Mouse (Mus musculus): ENCODE data around the gene Sbk1. TPM values are rescaled to one million over a fixed set of nuclear protein-coding genes. Genes with fewer than 3 reads are reported as not detected.
"Not testable (repeated sequence)": the region's sequence is repeated elsewhere in the genome, so short reads cannot be mapped to it uniquely, and the experiment has no call there.

Sbk1 gene
- polyA plus RNA-seq, 1 experiment from 2014 or later, result 33.1 TPM

DNA sequence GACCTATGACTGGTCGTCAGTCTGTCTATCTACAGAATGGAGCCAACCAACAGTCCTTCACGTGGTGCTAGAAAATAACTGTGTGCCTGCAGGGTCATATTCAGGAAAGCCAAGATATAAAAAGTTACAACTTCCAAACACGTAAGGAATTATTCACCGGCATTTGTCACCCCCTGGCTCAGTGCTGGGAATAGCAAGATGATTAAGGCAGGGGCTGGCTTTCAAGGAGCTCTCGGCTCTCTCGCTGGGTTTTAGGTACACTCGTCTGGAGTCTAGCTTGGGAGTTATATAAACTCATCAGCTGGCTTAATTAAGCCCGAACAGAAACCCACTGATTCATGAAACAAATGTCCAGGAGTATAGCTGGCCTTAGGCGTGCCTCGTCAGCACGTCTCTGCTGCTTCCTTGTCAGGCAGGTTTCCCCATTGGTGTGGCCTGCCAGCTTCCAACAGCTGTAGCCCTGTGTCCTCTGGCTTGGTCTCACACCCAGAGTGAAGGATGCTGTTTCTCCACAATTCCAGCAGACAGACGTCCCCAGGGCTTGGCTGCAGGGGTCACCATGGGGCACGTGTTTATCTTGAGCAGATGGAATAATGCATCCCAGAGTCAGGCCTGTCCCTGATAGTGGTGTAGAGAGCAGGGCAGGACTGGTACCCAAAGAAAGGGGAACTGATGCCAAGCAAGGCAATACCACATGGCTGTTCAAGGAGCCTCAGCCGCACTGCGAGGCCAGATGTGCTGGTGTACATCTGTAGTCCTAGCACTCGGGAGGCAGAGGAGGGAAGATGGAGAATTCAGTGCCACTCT, 9.7 kb downstream of the Sbk1 start:
- no peak for ATAC-seq (replicated peaks; ENCODE audit: low FRiP score)
- Histone ChIP-seq H3K27ac (no peak overlapping the region), H3K9me3 (replicated peaks) (no peaks in the 10 kb centered on the region), H3K27me3 (no peaks in the 10 kb centered on the region), H3K4me3 (replicated peaks) (no peak overlapping the region), H3K9ac (no peak overlapping the region), H3K4me2 (no peak overlapping the region), H3K36me3 (peaks cover 26% of the 10 kb centered on the region), H3K4me1 (peaks cover 45% of the 10 kb centered on the region)
- 80% methylated on average over 16 of the region's 16 CpGs for WGBS

DNA sequence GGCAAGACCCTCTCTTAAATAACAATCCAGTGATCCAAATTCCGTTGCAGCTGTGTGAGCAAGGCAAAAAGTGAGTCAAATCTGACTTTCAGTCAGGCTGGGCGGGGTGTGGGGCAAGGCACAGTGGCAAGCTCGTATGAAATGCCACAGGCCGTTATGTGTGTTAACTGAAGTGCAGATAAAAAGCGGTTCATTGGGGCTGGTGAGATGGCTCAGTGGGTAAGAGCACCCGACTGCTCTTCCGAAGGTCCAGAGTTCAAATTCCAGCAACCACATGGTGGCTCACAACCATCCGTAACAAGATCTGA, 10.2 kb downstream of the Sbk1 start:
- H3K4me3 ChIP-seq (replicated peaks); H3K4me2 ChIP-seq; H3K9ac ChIP-seq; H3K27ac ChIP-seq; ATAC-seq (replicated peaks; ENCODE audit: low FRiP score); H3K27me3 ChIP-seq; H3K9me3 ChIP-seq (replicated peaks): not testable (repeated sequence)
- WGBS, result 71% methylated on average over 8 of the region's 8 CpGs
- Histone ChIP-seq H3K4me1 (peaks cover 42% of the 10 kb centered on the region), H3K36me3 (peaks cover 26% of the 10 kb centered on the region)

- no peak overlapping the region for H3K27ac ChIP-seq
- 85% methylated on average over 5 of the region's 5 CpGs for WGBS
- ATAC-seq (replicated peaks; ENCODE audit: low FRiP score), result no peak
Measured at GRCm38 (mm10) chr7:126284021-126284420, 11.6 kb downstream of the Sbk1 start.

GRCm38 (mm10) chr7:126284441-126284840, 12.0 kb downstream of the Sbk1 start:
- ATAC-seq (replicated peaks; ENCODE audit: low FRiP score), result no peak
- no peak overlapping the region for H3K9ac ChIP-seq
- no peak overlapping the region for H3K4me2 ChIP-seq
- H3K4me1 ChIP-seq, result peaks cover 40% of the 10 kb centered on the region
- H3K27me3 ChIP-seq, result no peaks in the 10 kb centered on the region
- H3K9me3 ChIP-seq (replicated peaks), result no peaks in the 10 kb centered on the region
- 85% methylated on average over 4 of the region's 4 CpGs for WGBS
- H3K36me3 ChIP-seq, result peaks cover 21% of the 10 kb centered on the region
- no peak overlapping the region for H3K27ac ChIP-seq
- H3K4me3 ChIP-seq (replicated peaks), result no peak overlapping the region

More at GRCm38 (mm10) chr7:126284021-126284420, 11.6 kb downstream of the Sbk1 start:
- Histone ChIP-seq H3K9ac (no peak overlapping the region), H3K27me3 (no peaks in the 10 kb centered on the region), H3K4me3 (replicated peaks) (no peak overlapping the region), H3K9me3 (replicated peaks) (no peaks in the 10 kb centered on the region), H3K4me1 (peaks cover 41% of the 10 kb centered on the region), H3K4me2 (no peak overlapping the region), H3K36me3 (peaks cover 20% of the 10 kb centered on the region)

GRCm38 (mm10) chr7:126284865-126285264, 12.4 kb downstream of the Sbk1 start:
- no peaks in the 10 kb centered on the region for H3K27me3 ChIP-seq
- WGBS, result 70% methylated on average over 4 of the region's 4 CpGs

DNA sequence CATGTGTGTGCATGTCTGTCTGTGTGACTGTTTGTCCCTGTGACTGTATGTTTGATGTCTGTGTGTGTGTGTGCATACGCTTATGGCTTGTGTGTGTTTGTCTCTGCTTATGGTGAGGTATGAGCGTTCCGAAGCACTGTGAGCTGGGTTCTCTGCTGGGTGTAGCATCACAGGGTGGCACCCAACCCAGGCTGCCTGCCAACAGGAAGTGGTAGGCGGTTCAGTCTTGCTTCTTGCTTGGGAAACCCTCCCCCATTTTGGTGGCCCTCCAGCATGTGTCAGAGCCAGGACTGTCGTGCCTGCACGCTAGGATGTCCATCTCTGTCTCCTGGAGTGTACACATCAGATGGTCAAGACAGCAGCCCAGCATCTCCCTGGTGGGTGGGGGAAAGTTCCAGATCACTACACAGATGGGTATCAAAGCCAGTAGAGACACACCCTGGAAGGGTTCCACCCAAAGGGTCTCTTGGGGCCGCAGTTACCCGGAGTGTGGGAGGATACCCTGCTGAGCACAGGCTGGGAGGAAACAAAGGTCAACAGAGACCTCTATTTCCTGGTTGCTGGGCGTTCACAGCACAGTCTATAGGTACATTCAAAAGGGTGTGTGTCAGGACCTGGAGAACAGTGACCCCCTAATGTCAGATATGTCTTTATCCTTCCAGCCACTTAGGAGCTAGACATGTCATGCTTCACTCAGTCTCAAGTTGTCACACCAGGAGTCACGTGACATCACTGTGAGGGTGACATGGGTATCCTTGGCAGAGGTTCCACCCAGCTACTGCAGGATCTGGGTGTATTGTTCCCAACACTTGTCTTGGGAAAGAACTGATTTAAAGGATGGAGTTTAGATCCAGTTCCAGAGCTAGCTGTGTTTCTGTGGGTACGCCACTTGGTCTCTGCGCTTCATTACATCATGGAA, 13.1 kb downstream of the Sbk1 start:
- no peak for ATAC-seq (replicated peaks; ENCODE audit: low FRiP score)
- no peak overlapping the region for H3K4me2 ChIP-seq
- 69% methylated on average over 12 of the region's 12 CpGs for WGBS

More at GRCm38 (mm10) chr7:126284865-126285264, 12.4 kb downstream of the Sbk1 start:
- peaks cover 36% of the 10 kb centered on the region for H3K4me1 ChIP-seq
- no peak overlapping the region for H3K27ac ChIP-seq
- H3K9ac ChIP-seq, result no peak overlapping the region
- H3K9me3 ChIP-seq (replicated peaks), result no peaks in the 10 kb centered on the region
- no peak for ATAC-seq (replicated peaks; ENCODE audit: low FRiP score)
- peaks cover 25% of the 10 kb centered on the region for H3K36me3 ChIP-seq
- no peak overlapping the region for H3K4me3 ChIP-seq (replicated peaks)
- no peak overlapping the region for H3K4me2 ChIP-seq

GRCm38 (mm10) chr7:126286311-126286710, 13.9 kb downstream of the Sbk1 start:
- no peak overlapping the region for H3K4me3 ChIP-seq (replicated peaks)
- H3K4me2 ChIP-seq, result no peak overlapping the region
- 79% methylated on average over 2 of the region's 2 CpGs for WGBS
- H3K27me3 ChIP-seq, result no peaks in the 10 kb centered on the region
- no peak overlapping the region for H3K9ac ChIP-seq
- H3K4me1 ChIP-seq, result peaks cover 30% of the 10 kb centered on the region
- ATAC-seq (replicated peaks; ENCODE audit: low FRiP score), result no peak
- H3K36me3 ChIP-seq, result peaks cover 37% of the 10 kb centered on the region
- no peak overlapping the region for H3K27ac ChIP-seq
- no peaks in the 10 kb centered on the region for H3K9me3 ChIP-seq (replicated peaks)

More for the DNA sequence above, 13.1 kb downstream of the Sbk1 start:
- Histone ChIP-seq H3K9me3 (replicated peaks) (no peaks in the 10 kb centered on the region), H3K27ac (no peak overlapping the region), H3K4me3 (replicated peaks) (no peak overlapping the region), H3K4me1 (peaks cover 30% of the 10 kb centered on the region), H3K36me3 (peaks cover 32% of the 10 kb centered on the region), H3K27me3 (no peaks in the 10 kb centered on the region), H3K9ac (no peak overlapping the region)

GRCm38 (mm10) chr7:126287493-126288103, 15.2 kb downstream of the Sbk1 start:
- no peak overlapping the region for H3K9ac ChIP-seq
- H3K4me2 ChIP-seq, result no peak overlapping the region
- H3K4me1 ChIP-seq, result peaks cover 26% of the 10 kb centered on the region
- peaks cover 41% of the 10 kb centered on the region for H3K36me3 ChIP-seq
- H3K27me3 ChIP-seq, result no peaks in the 10 kb centered on the region
- H3K27ac ChIP-seq, result no peak overlapping the region
- no peak overlapping the region for H3K4me3 ChIP-seq (replicated peaks)
- WGBS, result 51% methylated on average over 10 of the region's 10 CpGs
- H3K9me3 ChIP-seq (replicated peaks), result no peaks in the 10 kb centered on the region
- ATAC-seq (replicated peaks; ENCODE audit: low FRiP score), result 0 out of 2 replicates have a peak, but pooled peaks have one; percentile 15

DNA sequence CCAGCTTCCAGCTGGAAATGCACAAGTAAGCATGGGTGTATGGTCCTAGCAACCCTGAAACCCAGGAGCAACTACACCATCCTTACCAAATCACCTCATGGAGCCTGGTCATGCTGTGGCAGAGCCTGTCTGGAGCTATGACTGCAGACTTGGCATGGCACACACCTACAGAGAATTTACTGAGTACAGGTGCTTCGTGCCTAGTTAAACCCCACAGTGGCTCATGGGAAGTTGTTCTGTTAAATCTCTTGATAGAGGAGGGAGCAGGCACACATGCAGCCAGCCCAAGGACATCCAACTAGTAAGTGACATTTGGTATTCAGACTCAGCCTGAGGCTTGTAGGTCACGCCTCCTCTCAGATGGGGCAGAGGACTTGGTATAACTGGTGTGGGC, 15.7 kb downstream of the Sbk1 start:
- WGBS, result 84% methylated on average over 2 of the region's 2 CpGs
- H3K36me3 ChIP-seq, result peaks cover 46% of the 10 kb centered on the region
- peaks cover 25% of the 10 kb centered on the region for H3K4me1 ChIP-seq
- no peak overlapping the region for H3K4me2 ChIP-seq
- no peaks in the 10 kb centered on the region for H3K9me3 ChIP-seq (replicated peaks)
- H3K9ac ChIP-seq, result no peak overlapping the region
- no peaks in the 10 kb centered on the region for H3K27me3 ChIP-seq
- no peak overlapping the region for H3K27ac ChIP-seq
- no peak for ATAC-seq (replicated peaks; ENCODE audit: low FRiP score)
- no peak overlapping the region for H3K4me3 ChIP-seq (replicated peaks)

DNA sequence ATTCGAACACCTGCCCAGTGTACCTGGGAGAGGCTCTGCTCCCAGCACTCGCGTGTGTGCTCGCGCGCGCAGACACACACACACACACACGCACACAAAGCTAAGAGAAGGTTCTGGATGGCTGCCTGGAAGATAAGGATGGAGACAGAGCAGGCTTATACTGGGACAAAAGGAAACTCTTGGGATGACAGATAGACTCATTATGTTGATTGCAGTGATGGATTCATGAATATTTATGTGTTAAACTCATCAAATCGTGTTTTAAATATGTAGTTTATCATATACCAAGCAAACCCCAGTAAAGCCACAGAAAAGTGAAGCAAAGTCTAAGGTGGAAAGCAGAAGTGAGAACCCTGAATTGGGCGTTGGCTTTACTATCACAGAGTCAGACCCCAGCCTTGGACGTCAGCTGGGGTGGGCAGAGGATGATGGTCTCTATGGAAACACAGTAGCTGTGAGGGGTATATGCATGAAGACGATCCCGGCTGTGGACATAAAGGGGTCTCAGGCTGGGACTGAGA, 16.2 kb downstream of the Sbk1 start:
- no peaks in the 10 kb centered on the region for H3K9me3 ChIP-seq (replicated peaks)
- no peak overlapping the region for H3K4me3 ChIP-seq (replicated peaks)
- H3K27me3 ChIP-seq, result no peaks in the 10 kb centered on the region
- peaks cover 48% of the 10 kb centered on the region for H3K36me3 ChIP-seq
- no peak for ATAC-seq (replicated peaks; ENCODE audit: low FRiP score)
- H3K4me1 ChIP-seq, result peaks cover 22% of the 10 kb centered on the region
- H3K4me2 ChIP-seq, result no peak overlapping the region
- H3K9ac ChIP-seq, result no peak overlapping the region
- H3K27ac ChIP-seq, result no peak overlapping the region
- WGBS, result 89% methylated on average over 13 of the region's 13 CpGs

DNA sequence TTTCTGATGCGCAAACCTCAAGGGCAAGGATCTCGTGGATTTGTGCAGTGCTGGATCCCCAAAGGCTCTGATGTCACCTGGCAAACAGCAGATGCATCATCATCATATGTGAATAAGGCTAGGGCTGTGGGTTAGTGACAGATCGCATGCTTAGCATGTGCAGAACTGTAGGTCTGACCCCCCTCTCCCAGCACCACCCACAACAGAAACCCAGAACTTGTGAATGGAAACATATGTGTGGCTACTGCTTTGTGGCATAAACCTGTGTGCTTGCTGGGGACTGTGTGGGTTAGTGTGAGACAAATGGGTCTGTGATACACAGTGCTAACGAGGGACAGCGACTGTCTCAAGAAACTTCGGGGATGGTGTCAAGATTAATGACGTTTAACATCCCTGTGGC, 17.0 kb downstream of the Sbk1 start:
- 76% methylated on average over 7 of the region's 7 CpGs for WGBS
- no peak for ATAC-seq (replicated peaks; ENCODE audit: low FRiP score)
- no peak overlapping the region for H3K9ac ChIP-seq
- H3K27ac ChIP-seq, result no peak overlapping the region
- no peak overlapping the region for H3K4me2 ChIP-seq
- no peaks in the 10 kb centered on the region for H3K9me3 ChIP-seq (replicated peaks)
- H3K27me3 ChIP-seq, result no peaks in the 10 kb centered on the region
- peaks cover 52% of the 10 kb centered on the region for H3K36me3 ChIP-seq
- H3K4me3 ChIP-seq (replicated peaks), result no peak overlapping the region
- peaks cover 21% of the 10 kb centered on the region for H3K4me1 ChIP-seq

DNA sequence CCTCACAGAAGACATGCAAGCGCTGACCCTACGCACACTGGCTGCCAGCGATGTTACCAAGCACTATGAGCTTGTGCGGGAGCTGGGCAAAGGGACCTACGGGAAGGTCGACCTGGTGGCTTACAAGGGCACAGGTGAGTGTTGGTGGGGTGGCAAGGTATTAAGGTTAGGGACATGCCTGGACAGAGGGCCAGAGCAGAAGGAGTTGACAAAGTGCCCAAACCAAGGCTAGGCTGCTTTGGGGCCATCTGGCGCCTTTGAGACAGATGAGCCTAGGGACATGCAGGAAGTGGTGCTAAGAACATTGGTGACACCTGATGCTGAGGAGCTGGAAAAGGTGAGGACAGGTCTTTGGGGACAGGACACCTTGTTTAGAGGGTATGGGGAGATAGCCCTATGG, 17.5 kb downstream of the Sbk1 start:
- Histone ChIP-seq H3K36me3 (peaks cover 58% of the 10 kb centered on the region), H3K4me1 (peaks cover 16% of the 10 kb centered on the region), H3K9ac (no peak overlapping the region), H3K27ac (no peak overlapping the region), H3K4me3 (replicated peaks) (no peak overlapping the region), H3K4me2 (no peak overlapping the region), H3K27me3 (no peaks in the 10 kb centered on the region), H3K9me3 (replicated peaks) (no peaks in the 10 kb centered on the region)
- ATAC-seq (replicated peaks; ENCODE audit: low FRiP score), result no peak
- WGBS, result 88% methylated on average over 7 of the region's 7 CpGs
